Mouse (Mus musculus): ENCODE results near the gene Abca7.

Abca7 gene

GRCm38 (mm10) chr10:80020603-80021319 lies 24.5 kb downstream of the Abca7 start:
- TF ChIP-seq GATA4 (IDR thresholded peaks at IDR 0.05; ENCODE audit: insufficient replicate concordance, low read length) = no peak

- no peak for TF ChIP-seq GATA4 (IDR thresholded peaks at IDR 0.05; ENCODE audit: insufficient replicate concordance, low read length)
Observed at GRCm38 (mm10) chr10:80021320-80021641, 25.0 kb downstream of the Abca7 start.

GRCm38 (mm10) chr10:80022164-80022563 lies 25.9 kb downstream of the Abca7 start:
- no peak for TF ChIP-seq GATA4 (IDR thresholded peaks at IDR 0.05; ENCODE audit: insufficient replicate concordance, low read length)

- no peak for TF ChIP-seq GATA4 (IDR thresholded peaks at IDR 0.05; ENCODE audit: insufficient replicate concordance, low read length)
Observed at GRCm38 (mm10) chr10:80022806-80023205, 26.5 kb downstream of the Abca7 start.

GRCm38 (mm10) chr10:80023758-80024157 lies 27.5 kb downstream of the Abca7 start:
- no peak for TF ChIP-seq GATA4 (IDR thresholded peaks at IDR 0.05; ENCODE audit: insufficient replicate concordance, low read length)

- no peak for TF ChIP-seq GATA4 (IDR thresholded peaks at IDR 0.05; ENCODE audit: insufficient replicate concordance, low read length)
Observed at GRCm38 (mm10) chr10:80024229-80025043, 28.1 kb downstream of the Abca7 start.

- no peak for TF ChIP-seq GATA4 (IDR thresholded peaks at IDR 0.05; ENCODE audit: insufficient replicate concordance, low read length)
Observed at GRCm38 (mm10) chr10:80025044-80025347, 28.7 kb downstream of the Abca7 start.

- TF ChIP-seq GATA4 (IDR thresholded peaks at IDR 0.05; ENCODE audit: insufficient replicate concordance, low read length) = no peak
Observed at GRCm38 (mm10) chr10:80025463-80025862, 29.2 kb downstream of the Abca7 start.

- no peak for TF ChIP-seq GATA4 (IDR thresholded peaks at IDR 0.05; ENCODE audit: insufficient replicate concordance, low read length)
Observed at GRCm38 (mm10) chr10:80025889-80026288, 29.6 kb downstream of the Abca7 start.

GRCm38 (mm10) chr10:80027681-80028520 lies 31.6 kb downstream of the Abca7 start:
- no peak for TF ChIP-seq GATA4 (IDR thresholded peaks at IDR 0.05; ENCODE audit: insufficient replicate concordance, low read length)

GRCm38 (mm10) chr10:80028521-80028846 lies 32.2 kb downstream of the Abca7 start:
- TF ChIP-seq GATA4 (IDR thresholded peaks at IDR 0.05; ENCODE audit: insufficient replicate concordance, low read length) = no peak

- no peak for TF ChIP-seq GATA4 (IDR thresholded peaks at IDR 0.05; ENCODE audit: insufficient replicate concordance, low read length)
Observed at GRCm38 (mm10) chr10:80030191-80030590, 33.9 kb downstream of the Abca7 start.

- no peak for TF ChIP-seq GATA4 (IDR thresholded peaks at IDR 0.05; ENCODE audit: insufficient replicate concordance, low read length)
Observed at GRCm38 (mm10) chr10:80030736-80031135, 34.4 kb downstream of the Abca7 start.

- peak; percentile 92; the same call in 1 of the 2 replicates for TF ChIP-seq GATA4 (IDR thresholded peaks at IDR 0.05; ENCODE audit: insufficient replicate concordance, low read length)
Observed at GRCm38 (mm10) chr10:80032799-80033480, 36.6 kb downstream of the Abca7 start.
